Mouse (Mus musculus) Patski (cell line): ENCODE measurements around the gene Mef2a. TPM values are rescaled to one million over a fixed set of nuclear protein-coding genes. Genes with fewer than 3 reads are reported as not detected.
"Not testable (repeated sequence)": the region's sequence is repeated elsewhere in the genome, so short reads cannot be mapped to it uniquely, and the experiment has no call there.

ENCODE experiments used
- ATAC-seq: fragments of 100-300 bp; one replicate; pipeline ENCODE4 v1.8.0; 2021
- CTCF ChIA-PET: fragments of 350-600 bp; sonication (Branson Sonifier 250); formaldehyde crosslinking; loops from one replicate; lab custom pipeline; 2022; ENCODE audit warnings: inconsistent platforms; lab: Charles Lee
- POLR2A ChIA-PET: fragments of 350-600 bp; sonication (Branson Sonifier 250); formaldehyde crosslinking; loops from one replicate; lab custom pipeline; 2022; ENCODE audit warnings: antibody characterized with exemption, inconsistent platforms; lab: Charles Lee
- DNase-seq: peaks from one replicate; pipeline ENCODE4 v3.0.0-alpha.2; 2011; ENCODE audit warnings: low read depth, low spot score
- H3K27me3 ChIP-seq: fragments of 371-371 bp; one replicate; pipeline ENCODE4 v1.5.1; 2021
- CTCF ChIP-seq: fragments of 100-300 bp; IDR thresholded peaks from one replicate; pipeline ENCODE4 v1.5.1; 2021
- in situ Hi-C: fragments of 300-500 bp; cut with MboI; formaldehyde crosslinking; loops from 3 replicates; pipeline ENCODE4 v1.11.1; 2018; ENCODE audit warnings: low pct_unique_long_range_greater_than_20kb, mixed read lengths
- polyA plus RNA-seq: library from polyadenylated mRNA; unstranded; gene quantifications from one replicate; pipeline ENCODE4 v1.2.3, GENCODE M21; 2021

Gene Mef2a
- polyA plus RNA-seq, 1 experiment from 2014 or later, result 48.0 TPM

- TF ChIP-seq CTCF, result no peak
- ATAC-seq, result no peak
- ChIA-PET CTCF (no interaction called here), POLR2A (no interaction called here)
- DNase-seq, result no peak
- H3K27me3 ChIP-seq, result no peaks in the 10 kb centered on the region
- in situ Hi-C loops, result no loop called here
Observed at GRCm38 (mm10) chr7:67318697-67319096, 54.0 kb downstream of the Mef2a start.

- DNase-seq (no peak), ATAC-seq (no peak)
- no peak for TF ChIP-seq CTCF
- in situ Hi-C loops, result no loop called here
- no peaks in the 10 kb centered on the region for H3K27me3 ChIP-seq
- ChIA-PET POLR2A (no interaction called here), CTCF (no interaction called here)
Observed at GRCm38 (mm10) chr7:67313200-67313599, 59.5 kb downstream of the Mef2a start.

GRCm38 (mm10) chr7:67310151-67310550, 62.5 kb downstream of the Mef2a start:
- H3K27me3 ChIP-seq, result no peaks in the 10 kb centered on the region
- TF ChIP-seq CTCF, result no peak
- CTCF ChIA-PET, result no interaction called here
- in situ Hi-C loops, result no loop called here
- DNase-seq (no peak), ATAC-seq (no peak)
- POLR2A ChIA-PET, result no interaction called here

GRCm38 (mm10) chr7:67308102-67308501, 64.6 kb downstream of the Mef2a start:
- CTCF ChIA-PET, result interaction anchor here (1.0 kb wide), 1 partner anchor 36 kb away, joined by 3 read pairs; no protein-coding TSS in a partner anchor
- TF ChIP-seq CTCF, result no peak
- in situ Hi-C loops, result no loop called here
- no peaks in the 10 kb centered on the region for H3K27me3 ChIP-seq
- DNase-seq, result no peak
- POLR2A ChIA-PET, result no interaction called here
- ATAC-seq, result no peak

GRCm38 (mm10) chr7:67307078-67307477, 65.6 kb downstream of the Mef2a start:
- ATAC-seq, result no peak
- POLR2A ChIA-PET, result no interaction called here
- no peak for DNase-seq
- no peak for TF ChIP-seq CTCF
- in situ Hi-C loops, result no loop called here
- CTCF ChIA-PET, result interaction anchor here (1.0 to 1.4 kb wide), 2 partner anchors 19 to 35 kb away, joined by 3 to 4 read pairs; no protein-coding TSS in a partner anchor
- no peaks in the 10 kb centered on the region for H3K27me3 ChIP-seq

- CTCF ChIA-PET, result no interaction called here
- POLR2A ChIA-PET, result no interaction called here
- ATAC-seq (no peak), DNase-seq (no peak)
- in situ Hi-C loops, result no loop called here
- TF ChIP-seq CTCF, result no peak
- H3K27me3 ChIP-seq, result no peaks in the 10 kb centered on the region
Observed at GRCm38 (mm10) chr7:67304937-67305336, 67.7 kb downstream of the Mef2a start.

GRCm38 (mm10) chr7:67296419-67296818, 76.2 kb downstream of the Mef2a start:
- TF ChIP-seq CTCF, result no peak
- ATAC-seq, result no peak
- DNase-seq, result no peak
- CTCF ChIA-PET, result no interaction called here
- in situ Hi-C loops, result no loop called here
- H3K27me3 ChIP-seq, result no peaks in the 10 kb centered on the region
- POLR2A ChIA-PET, result no interaction called here

- in situ Hi-C loops, result no loop called here
- ChIA-PET CTCF (no interaction called here), POLR2A (no interaction called here)
- H3K27me3 ChIP-seq, result no peaks in the 10 kb centered on the region
- no peak for ATAC-seq
- no peak for DNase-seq
- no peak for TF ChIP-seq CTCF
Observed at GRCm38 (mm10) chr7:67291356-67291755, 81.3 kb downstream of the Mef2a start.

- DNase-seq (no peak), ATAC-seq (no peak)
- ChIA-PET CTCF (interaction anchor here (1.3 to 2.5 kb wide), 2 partner anchors 15 to 19 kb away, joined by 4 to 7 read pairs; no protein-coding TSS in a partner anchor), POLR2A (no interaction called here)
- no peaks in the 10 kb centered on the region for H3K27me3 ChIP-seq
- TF ChIP-seq CTCF, result no peak
- in situ Hi-C loops, result no loop called here
Observed at GRCm38 (mm10) chr7:67287456-67287855, 85.2 kb downstream of the Mef2a start.

GRCm38 (mm10) chr7:67283581-67283980, 89.1 kb downstream of the Mef2a start:
- no peak for TF ChIP-seq CTCF
- POLR2A ChIA-PET, result no interaction called here
- DNase-seq, result no peak
- no peaks in the 10 kb centered on the region for H3K27me3 ChIP-seq
- in situ Hi-C loops, result no loop called here
- CTCF ChIA-PET, result interaction anchor here (0.6 kb wide), 1 partner anchor 11 kb away, joined by 4 read pairs; no protein-coding TSS in a partner anchor
- ATAC-seq, result no peak

GRCm38 (mm10) chr7:67270447-67270846, 102.2 kb downstream of the Mef2a start:
- in situ Hi-C loops, ATAC-seq, H3K27me3 ChIP-seq, DNase-seq: not testable (repeated sequence)
- POLR2A ChIA-PET, result interaction anchor here (0.6 to 0.7 kb wide), 2 partner anchors 25 to 796 kb away, joined by 3 read pairs; no protein-coding TSS in a partner anchor
- CTCF ChIA-PET, result interaction anchor here (1.6 kb wide), 1 partner anchor 14 kb away, joined by 3 read pairs; no protein-coding TSS in a partner anchor
